Mouse (Mus musculus): ENCODE measurements around the gene Olfr1124.
"Not testable (repeated sequence)": the region's sequence is repeated elsewhere in the genome, so short reads cannot be mapped to it uniquely, and the experiment has no call there.

Olfr1124 gene

DNA sequence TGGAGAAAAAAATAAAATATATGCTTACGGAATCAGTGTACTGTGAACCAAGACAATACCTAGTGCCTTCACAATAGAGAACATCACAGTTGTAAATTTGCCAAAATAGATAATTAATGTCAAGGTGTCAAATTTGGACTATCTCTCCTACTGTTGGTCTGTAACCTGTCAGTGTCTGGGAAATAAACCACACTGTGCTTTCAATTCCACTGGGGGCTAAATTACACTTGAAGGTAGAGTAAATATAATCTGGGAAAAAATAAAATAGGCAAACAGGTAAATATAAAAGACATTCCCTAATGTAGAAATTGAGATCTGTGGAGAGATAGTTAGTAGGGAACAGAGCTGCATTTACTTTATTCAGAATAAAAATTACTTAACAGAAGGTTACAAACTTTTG, at the start of gene Olfr1124:
Gene Olfr1124, plus strand, starts transcription at position 301 of the 400 bp plus-strand sequence.
- no peak for DNase-seq

DNA sequence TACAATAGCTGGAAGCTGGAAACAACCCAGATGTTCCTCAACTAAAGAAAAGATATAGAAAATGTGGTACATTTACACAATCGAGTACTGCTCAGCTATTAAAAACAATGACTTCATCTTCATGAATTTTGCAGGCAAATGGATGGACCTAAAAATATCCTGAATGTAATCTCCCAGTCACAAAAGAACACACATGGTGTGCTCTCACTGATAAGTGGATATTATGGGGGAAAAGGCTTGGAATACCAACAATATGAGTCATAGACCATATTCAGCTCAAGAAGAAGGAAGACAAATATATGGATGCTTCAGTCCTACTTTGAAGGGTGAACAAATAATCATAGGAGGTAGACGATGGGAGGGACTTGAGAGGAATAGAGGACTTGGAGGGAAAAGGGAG, 46.1 kb upstream of the Olfr1124 start:
- no peak for DNase-seq

DNA sequence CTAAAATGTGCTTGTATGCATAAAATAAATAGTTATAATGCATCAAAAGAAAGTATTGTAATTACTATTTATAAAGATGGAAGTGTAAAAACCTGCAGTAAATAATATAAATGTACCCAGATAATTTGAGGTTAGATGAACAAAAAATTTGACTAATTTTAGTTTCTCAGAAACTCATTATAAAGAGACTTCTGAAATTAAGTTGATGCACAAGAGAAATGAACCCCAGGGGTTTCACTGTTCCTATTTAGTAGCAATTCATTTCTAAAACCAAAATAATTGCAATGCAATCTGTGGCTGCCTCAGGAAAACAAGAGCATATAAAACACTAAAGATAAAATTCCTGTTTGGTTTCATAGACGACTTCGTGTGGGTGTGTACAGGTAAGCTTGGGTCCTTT, 44.5 kb upstream of the Olfr1124 start, which contains the start of gene Olfr1122:
Gene Olfr1122, plus strand, starts transcription at position 301 of the 400 bp plus-strand sequence.
- no peak for DNase-seq

DNA sequence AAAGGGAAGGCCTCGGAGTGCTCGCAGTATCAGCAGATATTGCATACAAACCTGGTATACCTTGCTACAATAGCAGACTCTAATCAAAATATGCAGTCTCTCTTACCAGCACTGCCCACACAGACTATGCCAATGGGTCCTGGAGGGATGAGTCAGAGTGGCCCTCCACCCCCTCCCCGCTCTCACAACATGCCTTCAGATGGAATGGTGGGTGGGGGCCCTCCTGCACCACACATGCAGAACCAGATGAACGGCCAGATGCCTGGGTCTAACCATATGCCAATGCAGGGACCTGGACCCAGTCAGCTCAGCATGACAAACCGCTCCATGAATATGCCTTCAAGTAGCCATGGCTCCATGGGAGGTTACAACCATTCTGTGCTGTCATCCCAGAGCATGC, 36.5 kb upstream of the Olfr1124 start:
- not testable (repeated sequence) for DNase-seq

DNA sequence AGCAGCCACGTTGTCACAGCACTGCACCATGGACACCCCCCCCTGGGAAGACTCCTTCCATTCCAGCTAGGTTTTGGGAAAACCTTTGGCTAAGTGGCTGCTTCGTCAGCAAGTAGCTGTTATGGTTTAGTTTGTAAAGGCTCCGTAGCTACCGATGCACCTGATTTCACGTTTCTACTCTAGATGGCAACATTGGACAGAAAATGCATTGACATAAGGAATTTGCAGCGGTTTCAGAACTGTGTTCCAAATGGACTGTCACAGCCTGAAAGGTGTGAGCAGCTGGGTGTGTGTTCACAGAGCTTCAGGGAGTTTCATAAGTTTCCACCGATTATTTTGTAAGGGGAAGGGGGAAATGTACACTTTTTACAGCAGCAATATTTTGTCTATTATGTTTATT, 35.4 kb upstream of the Olfr1124 start:
- not testable (repeated sequence) for DNase-seq

DNA sequence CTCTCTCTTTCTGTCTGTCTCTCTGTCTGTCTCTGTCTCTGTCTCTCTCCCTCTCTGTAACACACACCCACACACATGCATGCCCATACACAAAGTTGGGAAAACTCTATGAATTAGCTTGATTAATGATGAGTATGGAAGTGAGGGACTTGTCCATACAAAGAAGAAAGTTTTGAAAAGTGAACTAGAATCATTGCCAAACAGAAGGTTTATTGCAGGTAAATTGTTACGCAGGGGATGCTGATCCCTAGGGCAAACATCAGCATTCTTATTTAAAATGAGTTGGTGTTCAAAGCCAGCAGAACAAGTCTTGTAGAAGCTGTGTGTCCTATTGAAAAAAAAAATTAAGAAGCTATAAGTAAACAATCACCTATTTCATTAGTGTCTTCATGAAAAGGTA, 13.7 kb upstream of the Olfr1124 start, which contains the start of gene Olfr1123:
Gene Olfr1123, plus strand, starts transcription at position 301 of the 400 bp plus-strand sequence.
- no peak for DNase-seq

DNA sequence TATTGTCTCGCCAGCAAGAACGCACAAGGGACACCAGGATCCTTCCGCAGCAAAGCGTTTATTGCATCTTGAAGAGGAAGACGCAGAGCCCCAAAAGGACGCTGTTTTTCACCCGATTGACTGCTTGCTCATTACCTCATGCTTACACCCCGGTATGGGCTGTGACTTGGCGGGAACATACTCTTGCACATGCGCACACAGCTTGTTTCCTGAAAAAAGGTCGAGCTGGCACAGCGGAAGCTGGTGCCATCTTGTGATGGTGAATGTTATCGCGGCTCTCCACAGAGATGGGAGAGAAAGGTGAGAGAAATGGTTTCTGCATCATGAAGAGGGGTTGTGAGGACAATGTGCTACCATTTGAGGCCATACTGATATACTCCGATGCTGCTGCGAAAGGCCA, 7.7 kb downstream of the Olfr1124 start:
- DNase-seq, result no peak

DNA sequence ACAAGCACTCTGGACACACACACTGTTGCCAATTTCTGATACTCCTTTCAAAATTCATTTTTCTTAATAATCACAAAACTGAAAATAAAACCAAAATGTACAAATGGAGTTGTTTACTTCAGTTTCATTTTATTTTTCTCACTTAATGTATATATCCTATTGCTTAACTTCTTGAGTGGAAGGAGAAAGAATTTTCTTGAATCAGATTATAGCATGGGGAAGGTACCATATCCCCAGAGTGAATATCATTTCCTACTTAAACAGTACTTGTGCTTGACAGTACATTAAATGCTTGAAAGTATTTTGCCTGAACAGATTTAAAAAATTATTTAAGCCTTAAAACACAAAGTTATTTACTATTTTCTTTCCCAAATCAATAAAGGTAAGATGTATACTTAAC, 23.6 kb downstream of the Olfr1124 start, which contains the start of gene Olfr1126:
Gene Olfr1126, plus strand, starts transcription at position 301 of the 400 bp plus-strand sequence.
- DNase-seq, result no peak

DNA sequence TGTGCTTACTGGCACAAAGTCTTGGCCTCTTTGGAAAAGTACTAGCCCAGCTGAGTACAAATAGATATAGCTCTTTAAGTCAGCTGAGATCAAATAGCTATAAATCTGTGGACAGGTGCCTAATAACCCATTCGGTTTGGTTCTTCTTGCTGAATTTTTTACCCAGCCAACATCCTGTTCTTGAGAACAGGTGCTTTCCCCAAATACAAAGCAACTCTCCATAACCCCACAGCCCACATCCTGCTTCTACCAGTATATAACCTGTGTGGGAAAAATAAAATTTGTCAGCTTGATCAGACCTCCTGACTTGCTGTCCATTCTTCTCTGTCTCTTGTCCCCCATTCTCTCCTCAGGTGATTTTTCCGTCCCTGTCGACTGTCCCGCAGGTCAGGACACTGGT, 31.7 kb downstream of the Olfr1124 start:
- no peak for DNase-seq

DNA sequence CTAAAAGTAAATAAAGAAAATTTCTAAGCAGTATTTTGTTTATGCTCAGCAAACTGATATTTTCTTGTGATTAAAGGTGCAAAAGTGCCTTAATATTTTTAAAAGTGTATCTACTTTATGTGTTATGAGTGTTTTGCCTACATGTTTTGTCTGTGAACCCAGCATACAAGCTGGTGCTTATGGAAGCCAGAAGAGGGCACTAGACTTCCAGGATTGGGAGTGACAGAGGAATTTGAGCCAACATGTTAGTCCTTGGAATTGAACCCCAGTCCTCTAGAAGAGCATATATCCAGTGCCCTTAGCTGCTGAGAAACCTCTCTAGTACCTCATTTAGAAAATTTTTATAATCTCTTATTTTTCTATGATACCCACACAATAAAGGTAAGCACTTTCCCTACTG, 50.1 kb downstream of the Olfr1124 start:
- DNase-seq, result no peak

DNA sequence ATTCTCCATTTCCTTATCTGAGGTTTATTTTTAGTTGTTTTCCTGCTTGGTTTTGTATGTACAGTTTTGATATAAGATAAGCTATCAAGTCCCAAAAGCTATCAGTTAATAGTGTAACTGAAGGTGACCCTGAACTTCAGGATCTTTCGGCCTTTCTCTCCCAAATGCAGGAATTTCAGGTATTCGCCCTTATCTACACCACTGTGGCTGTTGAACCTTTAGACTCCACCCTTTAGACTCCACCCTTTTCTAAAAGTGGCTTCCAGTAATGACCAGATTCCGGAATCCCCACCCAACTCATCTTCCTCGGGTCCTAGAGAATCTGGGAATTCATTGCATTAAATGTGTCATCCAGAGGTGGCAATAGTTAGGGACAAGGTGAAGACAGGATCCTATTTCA, 51.1 kb downstream of the Olfr1124 start:
- no peak for DNase-seq

DNA sequence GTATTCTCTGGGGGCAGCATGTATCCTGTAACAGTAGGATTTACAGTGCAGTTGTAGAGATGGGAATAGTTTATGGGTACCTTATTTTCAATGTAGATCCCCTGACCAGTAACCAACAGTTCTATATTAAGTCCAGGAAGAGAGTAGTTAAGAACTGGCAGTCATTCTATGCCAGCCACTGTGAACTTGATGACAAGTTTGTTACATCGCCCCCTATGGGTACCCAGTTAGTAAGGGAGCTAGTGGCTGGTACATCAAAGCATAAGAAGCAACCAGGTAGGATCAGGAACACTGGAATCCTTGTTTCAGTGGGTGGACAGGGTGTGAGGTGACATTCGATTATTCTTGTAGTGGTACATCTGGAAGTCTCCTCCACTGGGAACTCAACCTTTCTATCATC, 52.2 kb downstream of the Olfr1124 start:
- no peak for DNase-seq
